Mouse (Mus musculus) kidney, postnatal 25 days (tissue): Measurements from ENCODE around the gene Isy1.
"Not testable (repeated sequence)": the region's sequence is repeated elsewhere in the genome, so short reads cannot be mapped to it uniquely, and the experiment has no call there.

ENCODE experiments used
- DNase-seq, 2 experiments: peaks; one replicate each; pipeline ENCODE4 v3.0.0; 2021; ENCODE audit warnings: mixed read lengths in 2 of 2

Isy1 gene

DNA sequence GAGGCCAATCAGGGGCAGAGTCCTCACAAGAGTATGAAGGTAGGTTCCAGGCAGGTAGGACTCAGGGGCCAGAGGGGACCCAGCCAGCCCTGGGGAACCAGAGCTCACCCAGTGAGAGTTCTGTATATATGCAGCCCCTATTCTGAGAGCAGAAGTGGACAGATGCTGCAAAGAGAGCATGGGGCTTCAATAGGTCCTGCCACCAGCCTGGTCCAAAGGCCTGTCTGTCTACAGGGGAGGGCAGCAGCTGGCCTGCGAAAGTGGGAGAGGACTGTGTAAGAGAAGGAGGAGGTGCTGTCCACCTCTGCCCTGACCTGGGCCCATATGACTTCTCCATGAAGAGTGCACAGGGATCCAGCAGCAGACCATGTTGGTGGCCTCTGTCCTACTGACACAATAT, 61.9 kb downstream of the Isy1 start:
- DNase-seq: no peak

DNA sequence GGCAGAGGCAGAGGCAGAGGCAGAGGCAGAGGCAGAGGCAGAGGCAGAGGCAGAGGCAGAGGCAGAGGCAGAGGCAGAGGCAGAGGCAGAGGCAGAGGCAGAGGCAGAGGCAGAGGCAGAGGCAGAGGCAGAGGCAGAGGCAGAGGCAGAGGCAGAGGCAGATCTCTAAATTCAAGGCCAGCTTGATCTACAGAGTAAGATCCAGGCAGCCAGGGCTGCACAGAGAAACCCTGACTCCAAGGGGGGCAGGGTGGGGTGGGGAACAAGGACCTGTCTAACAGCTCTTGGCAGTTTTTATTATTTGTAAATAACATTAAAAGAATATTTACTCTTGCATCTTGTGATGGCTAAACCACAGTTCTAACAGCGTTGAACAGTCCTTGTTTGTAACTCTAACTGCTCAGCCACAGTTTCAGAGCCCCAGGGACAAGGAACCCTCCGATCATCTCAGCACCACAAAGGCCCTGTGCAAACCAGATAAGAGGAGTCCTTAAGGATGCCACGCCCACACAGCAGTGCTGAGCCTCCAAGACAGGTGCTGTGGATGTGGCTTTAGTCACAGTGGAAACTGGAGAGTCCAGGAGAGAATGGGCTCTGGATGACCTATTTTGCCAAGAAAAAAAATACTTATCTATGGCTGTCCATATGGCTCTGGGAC, 62.9 kb downstream of the Isy1 start:
- no peak for DNase-seq

DNA sequence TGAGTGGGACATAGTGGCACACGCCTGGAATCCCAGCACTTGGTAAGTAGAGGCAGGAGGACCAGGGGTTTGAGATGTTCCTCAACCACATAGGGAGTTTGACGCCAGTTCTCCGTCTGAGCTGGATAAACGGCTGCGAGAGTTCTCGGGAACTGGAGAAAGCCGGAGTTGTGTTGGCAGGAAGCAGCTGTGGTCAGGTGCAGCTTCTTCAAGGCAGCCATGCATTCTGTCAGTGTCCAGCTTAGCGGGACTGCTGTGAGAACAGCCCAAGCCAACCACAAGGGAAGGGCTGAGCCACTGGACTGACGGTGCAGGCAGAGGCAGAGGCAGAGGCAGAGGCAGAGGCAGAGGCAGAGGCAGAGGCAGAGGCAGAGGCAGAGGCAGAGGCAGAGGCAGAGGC, 63.7 kb downstream of the Isy1 start:
- no peak for DNase-seq

DNA sequence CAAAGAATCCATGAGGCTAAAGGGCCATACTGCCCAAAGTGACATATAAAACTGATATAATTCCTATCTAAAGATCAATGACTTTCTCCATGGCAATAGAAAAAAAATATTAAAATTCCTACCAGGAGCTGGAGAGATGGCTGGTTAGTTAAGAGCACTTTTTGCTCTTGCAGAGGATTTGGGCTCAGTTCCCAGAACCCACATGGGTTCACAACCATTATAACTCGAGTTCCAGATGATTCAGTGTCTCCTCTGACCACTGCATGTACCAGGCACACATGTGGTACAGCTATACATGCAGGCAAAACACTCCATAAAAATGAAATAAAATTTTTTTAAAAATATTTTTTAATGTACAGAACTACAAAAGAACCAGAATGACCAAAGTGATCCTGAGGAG, 64.1 kb downstream of the Isy1 start:
- no peak for DNase-seq

DNA sequence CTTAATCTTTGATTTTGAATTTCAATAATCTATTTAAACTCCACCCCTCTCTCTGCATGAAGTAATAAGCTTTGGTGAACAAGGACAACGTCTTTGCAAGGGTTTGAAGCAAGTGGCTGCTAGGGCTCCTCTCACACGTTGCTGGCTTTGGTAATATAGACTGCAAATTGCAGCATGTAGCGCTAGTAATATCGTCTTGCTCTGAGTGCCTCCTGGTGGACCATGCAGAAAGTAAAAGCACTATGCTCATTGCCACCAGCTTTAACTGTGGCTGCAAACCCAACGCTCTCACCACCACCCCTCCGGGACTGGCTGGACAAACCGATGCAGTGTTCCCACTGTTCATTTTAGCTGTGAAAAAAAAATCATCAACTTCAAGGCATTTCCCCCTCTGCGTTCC, 68.0 kb downstream of the Isy1 start:
- DNase-seq: peak in 1 of 2 experiments; percentile 39

DNA sequence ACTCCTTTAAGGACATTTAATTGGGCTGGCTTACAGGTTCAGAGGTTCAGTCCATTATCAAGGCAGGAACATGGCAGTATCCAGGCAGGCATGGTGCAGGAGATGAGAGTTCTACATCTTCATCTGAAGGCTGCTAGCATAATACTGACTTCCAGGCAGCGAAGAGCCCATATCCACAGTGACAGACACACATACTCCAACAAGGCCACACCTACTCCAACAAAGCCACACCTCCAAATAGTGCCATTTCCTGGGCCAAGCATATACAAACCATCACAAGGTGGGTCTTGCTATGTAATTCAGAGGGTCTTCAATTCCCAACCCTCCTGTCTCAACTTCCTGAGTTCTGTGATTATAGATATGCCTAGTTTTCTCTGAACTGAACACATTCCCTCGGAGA, 74.3 kb downstream of the Isy1 start:
- DNase-seq: not testable (repeated sequence)
